Mouse (Mus musculus) myocyte (in vitro differentiated cells): ENCODE measurements around the gene Ak5. TPM values are rescaled to one million over a fixed set of nuclear protein-coding genes. Genes with fewer than 3 reads are reported as not detected.

Source experiments
- H3K27me3 ChIP-seq: one replicate; pipeline ENCODE4 v1.6.1; 2011; ENCODE audit not compliant: control insufficient read depth, insufficient read depth, insufficient read length
- H3K36me3 ChIP-seq: one replicate; pipeline ENCODE4 v1.6.1; 2011; ENCODE audit not compliant: control insufficient read depth, insufficient read depth
- H3K4me2 ChIP-seq: one replicate; pipeline ENCODE4 v1.6.1; 2011; ENCODE audit warnings: low read depth, control low read depth
- H3K4me3 ChIP-seq: one replicate; pipeline ENCODE4 v1.5.1; 2011; ENCODE audit warnings: mild to moderate bottlenecking, control low read depth, moderate library complexity
- H3K79me2 ChIP-seq: one replicate; pipeline ENCODE4 v1.6.1; 2011; ENCODE audit not compliant: control insufficient read depth, insufficient read depth
- H3ac ChIP-seq: one replicate; pipeline ENCODE4 v1.6.1; 2011; ENCODE audit not compliant: control insufficient read depth, insufficient read length
- CEBPB ChIP-seq: IDR thresholded peaks from 2 replicates; pipeline ENCODE4 v1.6.1; 2011; ENCODE audit warnings: mild to moderate bottlenecking, moderate library complexity; ENCODE audit not compliant: poor library complexity, insufficient read depth, severe bottlenecking
- E2F4 ChIP-seq: IDR thresholded peaks from one replicate; pipeline ENCODE4 v1.6.1; 2011; ENCODE audit warnings: mild to moderate bottlenecking, control low read depth, moderate library complexity; ENCODE audit not compliant: insufficient read depth
- MAX ChIP-seq: IDR thresholded peaks from one replicate; pipeline ENCODE4 v1.6.1; 2011; ENCODE audit warnings: low read depth, mild to moderate bottlenecking, control low read depth
- MYOD1 ChIP-seq, 3 experiments: IDR thresholded peaks; one replicate each; pipeline ENCODE4 v1.6.1; 2011; ENCODE audit warnings: control low read depth in 2 of 3, low read depth in 2 of 3, mild to moderate bottlenecking in 2 of 3, moderate library complexity in 1 of 3; ENCODE audit not compliant: insufficient read length in 2 of 3, control insufficient read depth in 1 of 3
- MYOG ChIP-seq, 3 experiments: IDR thresholded peaks; one replicate each; pipeline ENCODE4 v1.6.1; 2011; ENCODE audit warnings: control low read depth in 2 of 3, low read depth in 2 of 3, mild to moderate bottlenecking in 2 of 3; ENCODE audit not compliant: insufficient read length in 2 of 3, control insufficient read depth in 1 of 3, insufficient read depth in 1 of 3
- POLR2A ChIP-seq: IDR thresholded peaks from one replicate; pipeline ENCODE4 v1.6.1; 2011; ENCODE audit warnings: low read depth, mild to moderate bottlenecking, control low read depth, moderate library complexity; ENCODE audit not compliant: insufficient read length
- POLR2AphosphoS2 ChIP-seq: IDR thresholded peaks from one replicate; pipeline ENCODE4 v1.6.1; 2011; ENCODE audit warnings: low read depth, control low read depth; ENCODE audit not compliant: insufficient read length
- REST ChIP-seq: IDR thresholded peaks from one replicate; pipeline ENCODE4 v1.6.1; 2011; ENCODE audit warnings: mild to moderate bottlenecking, control low read depth, moderate library complexity; ENCODE audit not compliant: insufficient read depth, insufficient read length
- SRF ChIP-seq: IDR thresholded peaks from one replicate; pipeline ENCODE4 v1.6.1; 2011; ENCODE audit warnings: low read depth; ENCODE audit not compliant: control insufficient read depth, insufficient read length
- TCF12 ChIP-seq: IDR thresholded peaks from one replicate; pipeline ENCODE4 v1.6.1; 2011; ENCODE audit warnings: mild to moderate bottlenecking, control low read depth; ENCODE audit not compliant: poor library complexity, insufficient read depth, severe bottlenecking
- TCF3 ChIP-seq: IDR thresholded peaks from one replicate; pipeline ENCODE4 v1.6.1; 2011; ENCODE audit warnings: low read depth, control low read depth; ENCODE audit not compliant: insufficient read length
- USF1 ChIP-seq: IDR thresholded peaks from one replicate; pipeline ENCODE4 v1.6.1; 2011; ENCODE audit warnings: low read depth, mild to moderate bottlenecking, control low read depth, moderate library complexity
- polyA plus RNA-seq: library from polyadenylated mRNA; unstranded; fragments of >200 nt; fragmentation: generic; extraction: Trizol; gene quantifications from one replicate; pipeline ENCODE4 v1.2.1, GENCODE M21; 2012; ENCODE audit warnings: missing spikeins

Ak5 gene
- polyA plus RNA-seq, 1 experiment: 2.2 TPM

GRCm38 (mm10) chr3:152490423-152490822 lies 177.7 kb downstream of the Ak5 start:
- 0 out of 2 replicates have a peak, but pooled peaks have one; percentile 28 for TF ChIP-seq CEBPB
- TF ChIP-seq POLR2A: no peak
- Histone ChIP-seq H3ac (no peak overlapping the region), H3K4me2 (no peak overlapping the region)

GRCm38 (mm10) chr3:152488964-152489363 lies 179.2 kb downstream of the Ak5 start:
- TF ChIP-seq POLR2A (no peak), POLR2AphosphoS2 (no peak), USF1 (no peak), MYOD1 (IDR thresholded peaks at IDR 0.05; ENCODE audit: control insufficient read depth in 1 of 3, insufficient read length in 2 of 3, low read depth in 2 of 3) (no peak), E2F4 (no peak), REST (no peak), CEBPB (no peak), TCF12 (no peak), MAX (no peak), SRF (no peak), TCF3 (no peak), MYOG (IDR thresholded peaks at IDR 0.05; ENCODE audit: control insufficient read depth in 1 of 3, insufficient read depth in 1 of 3, insufficient read length in 2 of 3, low read depth in 2 of 3) (no peak)
- Histone ChIP-seq H3K27me3 (no peaks in the 10 kb centered on the region), H3K79me2 (no peaks in the 10 kb centered on the region), H3K4me3 (no peak overlapping the region), H3K36me3 (no peaks in the 10 kb centered on the region), H3ac (no peak overlapping the region), H3K4me2 (no peak overlapping the region)

More at GRCm38 (mm10) chr3:152490423-152490822, 177.7 kb downstream of the Ak5 start:
- Histone ChIP-seq H3K27me3 (no peaks in the 10 kb centered on the region), H3K4me3 (no peak overlapping the region), H3K79me2 (no peaks in the 10 kb centered on the region), H3K36me3 (no peaks in the 10 kb centered on the region)

GRCm38 (mm10) chr3:152484206-152484605 lies 184.0 kb downstream of the Ak5 start:
- H3ac ChIP-seq: no peak overlapping the region
- no peak overlapping the region for H3K4me3 ChIP-seq
- H3K4me2 ChIP-seq: peak overlapping the region; percentile 49
- H3K79me2 ChIP-seq: no peaks in the 10 kb centered on the region
- no peaks in the 10 kb centered on the region for H3K36me3 ChIP-seq
- no peaks in the 10 kb centered on the region for H3K27me3 ChIP-seq
- TF ChIP-seq MYOG (IDR thresholded peaks at IDR 0.05; ENCODE audit: control insufficient read depth in 1 of 3, insufficient read depth in 1 of 3, insufficient read length in 2 of 3, low read depth in 2 of 3) (peak in 2 of 3 experiments; percentile 50 to 81), TCF12 (no peak), MAX (no peak), SRF (no peak), POLR2A (no peak), TCF3 (no peak), CEBPB (no peak), MYOD1 (IDR thresholded peaks at IDR 0.05; ENCODE audit: control insufficient read depth in 1 of 3, insufficient read length in 2 of 3, low read depth in 2 of 3) (peak in 2 of 3 experiments; percentile 69), E2F4 (no peak)

- no peaks in the 10 kb centered on the region for H3K27me3 ChIP-seq
- peak overlapping the region; percentile 49 for H3K4me2 ChIP-seq
- TF ChIP-seq SRF (no peak), MYOG (IDR thresholded peaks at IDR 0.05; ENCODE audit: control insufficient read depth in 1 of 3, insufficient read depth in 1 of 3, insufficient read length in 2 of 3, low read depth in 2 of 3) (no peak), USF1 (no peak), TCF3 (no peak), E2F4 (no peak), POLR2A (no peak), MYOD1 (IDR thresholded peaks at IDR 0.05; ENCODE audit: control insufficient read depth in 1 of 3, insufficient read length in 2 of 3, low read depth in 2 of 3) (no peak), TCF12 (no peak), MAX (no peak), REST (no peak), CEBPB (no peak), POLR2AphosphoS2 (no peak)
- no peaks in the 10 kb centered on the region for H3K79me2 ChIP-seq
- no peak overlapping the region for H3ac ChIP-seq
- no peak overlapping the region for H3K4me3 ChIP-seq
- H3K36me3 ChIP-seq: no peaks in the 10 kb centered on the region
These were observed 184.4 kb downstream of the Ak5 start for GRCm38 (mm10) chr3:152483800-152484199.

- Histone ChIP-seq H3K27me3 (no peaks in the 10 kb centered on the region), H3K4me3 (no peak overlapping the region), H3K79me2 (no peaks in the 10 kb centered on the region), H3ac (no peak overlapping the region), H3K4me2 (no peak overlapping the region), H3K36me3 (no peaks in the 10 kb centered on the region)
- TF ChIP-seq USF1: no peak
- TF ChIP-seq SRF: no peak
- TF ChIP-seq E2F4: no peak
- no peak for TF ChIP-seq MYOG (IDR thresholded peaks at IDR 0.05; ENCODE audit: control insufficient read depth in 1 of 3, insufficient read depth in 1 of 3, insufficient read length in 2 of 3, low read depth in 2 of 3)
- TF ChIP-seq TCF3: no peak
- TF ChIP-seq POLR2AphosphoS2: no peak
- TF ChIP-seq TCF12: no peak
- TF ChIP-seq MYOD1 (IDR thresholded peaks at IDR 0.05; ENCODE audit: control insufficient read depth in 1 of 3, insufficient read length in 2 of 3, low read depth in 2 of 3): no peak
- TF ChIP-seq MAX: no peak
- TF ChIP-seq CEBPB: no peak
- TF ChIP-seq REST: no peak
- no peak for TF ChIP-seq POLR2A
These were observed 186.0 kb downstream of the Ak5 start for GRCm38 (mm10) chr3:152482182-152482581.
